Mouse (Mus musculus) liver, adult 2 months (tissue): ENCODE measurements around the gene Tmem139. TPM values are rescaled to one million over a fixed set of nuclear protein-coding genes. Genes with fewer than 3 reads are reported as not detected.

Experiments used
- DNase-seq: peaks from one replicate; pipeline ENCODE4 v3.0.0-alpha.2; 2011; ENCODE audit warnings: low read depth, low spot score; ENCODE audit errors: extremely low read depth
- H3K27ac ChIP-seq: fragments of 200-500 bp; replicated peaks from 2 replicates; pipeline ENCODE4 v1.5.1; 2012; ENCODE audit warnings: low read depth, mild to moderate bottlenecking, control low read depth, inconsistent platforms, low read length; ENCODE audit not compliant: insufficient read depth
- H3K27me3 ChIP-seq: fragments of 200-500 bp; 2 replicates; pipeline ENCODE4 v1.6.1; 2012; ENCODE audit warnings: mild to moderate bottlenecking, moderate library complexity, low read length, inconsistent platforms; ENCODE audit not compliant: control insufficient read depth, insufficient read depth
- H3K36me3 ChIP-seq: fragments of 200-500 bp; 2 replicates; pipeline ENCODE4 v1.6.1; 2012; ENCODE audit warnings: low read length, inconsistent platforms; ENCODE audit not compliant: control insufficient read depth, insufficient read depth
- H3K4me1 ChIP-seq: fragments of 200-500 bp; 2 replicates; pipeline ENCODE4 v1.6.1; 2011; ENCODE audit warnings: low read length; ENCODE audit not compliant: control insufficient read depth, insufficient read depth
- H3K4me3 ChIP-seq: fragments of 200-500 bp; 2 replicates; pipeline ENCODE4 v1.5.1; 2011; ENCODE audit warnings: low read depth, mild to moderate bottlenecking, control low read depth, low read length, moderate library complexity; ENCODE audit not compliant: insufficient read depth
- H3K79me2 ChIP-seq: fragments of 200-500 bp; 2 replicates; pipeline ENCODE4 v1.6.1; 2012; ENCODE audit warnings: inconsistent platforms, mild to moderate bottlenecking, low read length, moderate library complexity; ENCODE audit not compliant: control insufficient read depth, insufficient read depth
- H3K9ac ChIP-seq: fragments of 200-500 bp; 2 replicates; pipeline ENCODE4 v1.6.1; 2012; ENCODE audit warnings: low read depth, mild to moderate bottlenecking, control low read depth, inconsistent platforms, low read length
- CTCF ChIP-seq: fragments of 200-500 bp; IDR thresholded peaks from 2 replicates; pipeline ENCODE4 v1.5.1; 2011; ENCODE audit warnings: low read depth, low read length, control low read depth
- POLR2A ChIP-seq: fragments of 200-500 bp; IDR thresholded peaks from 2 replicates; pipeline ENCODE4 v1.6.1; 2011; ENCODE audit warnings: low read length, control low read depth; ENCODE audit not compliant: insufficient read depth; ENCODE audit errors: extremely low read depth
- WGBS: fragments of 180-500 bp; shearing (Covaris S2); methylation state at CpG from one replicate; pipeline ENCODE4 v1.1.7; 2018; 5-methylcytosine and 5-hydroxymethylcytosine counted together
- polyA plus RNA-seq: library from polyadenylated mRNA; depleted of rRNA; stranded (reverse); fragments of >200 nt; gene quantifications from 2 replicates; pipeline ENCODE4 v1.2.3, GENCODE M21; 2012; rRNA removed
- total RNA-seq: library from RNA; depleted of rRNA; stranded (reverse); fragments of >200 nt; gene quantifications from 2 replicates; pipeline ENCODE4 v1.2.3, GENCODE M21; 2014; rRNA removed

Tmem139 gene
- 0.46 TPM in 1 of 2 replicates, not detected in the other for total RNA-seq
- 0.29 and 0.37 TPM in 2 replicates for polyA plus RNA-seq

- Histone ChIP-seq H3K4me3 (peak within 1 kb of the TSS; percentile 4; the same call in 1 of the 2 replicates), H3K27me3 (no peaks in the 10 kb centered on the region), H3K36me3 (no peaks in the 10 kb centered on the region), H3K9ac (no peak within 1 kb of the TSS), H3K79me2 (no peaks in the 10 kb centered on the region), H3K4me1 (peaks cover 2% of the 10 kb centered on the region; the same call in 1 of the 2 replicates), H3K27ac (no peak within 1 kb of the TSS)
- TF ChIP-seq POLR2A (no peak), CTCF (no peak)
- DNase-seq, result no peak
- 20% methylated on average over 20 of the region's 20 CpGs for WGBS
Observed at GRCm38 (mm10) chr6:42261524-42262170, at the start of gene Tmem139. Gene Tmem139 (plus strand): TSS chr6:42261970.

- WGBS, result 83% methylated on average over 2 of the region's 2 CpGs
- H3K79me2 ChIP-seq, result no peaks in the 10 kb centered on the region
- H3K27me3 ChIP-seq, result no peaks in the 10 kb centered on the region
- no peaks in the 10 kb centered on the region for H3K4me1 ChIP-seq
- H3K4me3 ChIP-seq, result no peak within 1 kb of the TSS
- TF ChIP-seq POLR2A (no peak), CTCF (no peak)
- no peak within 1 kb of the TSS for H3K27ac ChIP-seq
- DNase-seq, result no peak
- H3K36me3 ChIP-seq, result no peaks in the 10 kb centered on the region
- no peak within 1 kb of the TSS for H3K9ac ChIP-seq
Observed at GRCm38 (mm10) chr6:42215028-42215427, 46.7 kb upstream of the Tmem139 start, which contains the start of gene Tas2r144. Gene Tas2r144 (plus strand): TSS chr6:42215328.

- Histone ChIP-seq H3K27ac (no peak overlapping the region), H3K27me3 (no peaks in the 10 kb centered on the region), H3K79me2 (no peaks in the 10 kb centered on the region), H3K4me3 (no peak overlapping the region), H3K36me3 (no peaks in the 10 kb centered on the region), H3K9ac (no peak overlapping the region), H3K4me1 (peaks cover 5% of the 10 kb centered on the region)
- DNase-seq, result peak; percentile 95
- 19% methylated on average over 3 of the region's 3 CpGs for WGBS
- TF ChIP-seq POLR2A (no peak), CTCF (no peak)
Observed at GRCm38 (mm10) chr6:42222286-42222685, 39.5 kb upstream of the Tmem139 start.

GRCm38 (mm10) chr6:42225046-42225445 lies 36.7 kb upstream of the Tmem139 start:
- no peaks in the 10 kb centered on the region for H3K79me2 ChIP-seq
- TF ChIP-seq POLR2A (no peak), CTCF (no peak)
- WGBS, result 52% methylated on average over 4 of the region's 4 CpGs

GRCm38 (mm10) chr6:42227240-42228101 lies 34.3 kb upstream of the Tmem139 start:
- 34% methylated on average over 17 of the region's 17 CpGs for WGBS
- no peaks in the 10 kb centered on the region for H3K36me3 ChIP-seq
- H3K9ac ChIP-seq, result no peak overlapping the region
- no peaks in the 10 kb centered on the region for H3K79me2 ChIP-seq
- H3K4me1 ChIP-seq, result peaks cover 1% of the 10 kb centered on the region; the same call in 1 of the 2 replicates
- DNase-seq, result peak; percentile 66
- H3K27ac ChIP-seq, result no peak overlapping the region
- H3K4me3 ChIP-seq, result no peak overlapping the region
- H3K27me3 ChIP-seq, result no peaks in the 10 kb centered on the region
- TF ChIP-seq POLR2A, result no peak
- peak; percentile 42; the same call in 1 of the 2 replicates for TF ChIP-seq CTCF

More at GRCm38 (mm10) chr6:42225046-42225445, 36.7 kb upstream of the Tmem139 start:
- no peak overlapping the region for H3K27ac ChIP-seq
- H3K4me1 ChIP-seq, result peaks cover 5% of the 10 kb centered on the region
- H3K36me3 ChIP-seq, result no peaks in the 10 kb centered on the region
- no peak for DNase-seq
- no peak overlapping the region for H3K4me3 ChIP-seq
- no peaks in the 10 kb centered on the region for H3K27me3 ChIP-seq
- H3K9ac ChIP-seq, result no peak overlapping the region
